Mouse (Mus musculus): ENCODE measurements around the gene Rnf216.

DNA sequence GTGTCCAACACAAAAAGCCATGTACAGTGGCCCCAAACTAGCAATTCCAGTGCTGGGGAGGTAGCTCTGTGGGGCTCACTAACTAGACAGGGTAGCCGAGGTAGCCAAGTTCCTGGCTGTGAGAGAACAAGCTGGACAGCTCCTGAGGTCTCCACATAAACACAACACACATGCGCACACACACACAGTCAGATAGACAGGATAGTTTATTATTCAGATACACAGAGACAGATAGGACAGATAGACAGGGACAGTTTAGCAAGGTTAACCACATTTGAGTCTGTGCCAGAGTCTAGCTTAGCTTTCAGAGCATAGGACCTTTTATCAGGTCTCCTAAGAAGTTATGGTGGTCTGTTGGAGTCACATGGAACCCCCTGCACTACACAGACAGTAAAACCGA, 6.0 kb downstream of the Rnf216 start:
- no peak for TF ChIP-seq CTCF (IDR thresholded peaks at IDR 0.05; ENCODE audit: control insufficient read depth, insufficient read depth, low read length)
- TF ChIP-seq POLR2A (IDR thresholded peaks at IDR 0.05; ENCODE audit: borderline replicate concordance, control insufficient read depth, low read depth, low read length) = no peak
